Mouse (Mus musculus): Measurements from ENCODE around the gene Wfdc16.
"Not testable (repeated sequence)": the region's sequence is repeated elsewhere in the genome, so short reads cannot be mapped to it uniquely, and the experiment has no call there.

Wfdc16 gene

GRCm38 (mm10) chr2:164603482-164603881 is 35.1 kb downstream of the Wfdc16 start:
- no peak for DNase-seq (ENCODE audit: low spot score in 2 of 2)

- no peak for DNase-seq (ENCODE audit: low spot score in 2 of 2)
Observed at GRCm38 (mm10) chr2:164600179-164600578, 38.4 kb downstream of the Wfdc16 start.

GRCm38 (mm10) chr2:164593494-164593893 is 45.1 kb downstream of the Wfdc16 start, which contains the start of gene Eppin:
Gene Eppin (minus strand): TSS chr2:164593594.
- DNase-seq (ENCODE audit: low spot score in 2 of 2), result no peak

- peak in 1 of 2 experiments; percentile 9 for DNase-seq (ENCODE audit: low spot score in 2 of 2)
Observed at GRCm38 (mm10) chr2:164592014-164592413, 46.6 kb downstream of the Wfdc16 start.

- not testable (repeated sequence) for DNase-seq (ENCODE audit: low spot score in 2 of 2)
Observed at GRCm38 (mm10) chr2:164585025-164585725, 53.4 kb downstream of the Wfdc16 start, which contains the start of gene Wfdc6a. Gene Wfdc6a (minus strand): TSS chr2:164585447.

All from thymus, postnatal 10 days (tissue).